Mouse (Mus musculus): ENCODE measurements around the gene Traf2.
"Not testable (repeated sequence)": the region's sequence is repeated elsewhere in the genome, so short reads cannot be mapped to it uniquely, and the experiment has no call there.

Gene Traf2

DNA sequence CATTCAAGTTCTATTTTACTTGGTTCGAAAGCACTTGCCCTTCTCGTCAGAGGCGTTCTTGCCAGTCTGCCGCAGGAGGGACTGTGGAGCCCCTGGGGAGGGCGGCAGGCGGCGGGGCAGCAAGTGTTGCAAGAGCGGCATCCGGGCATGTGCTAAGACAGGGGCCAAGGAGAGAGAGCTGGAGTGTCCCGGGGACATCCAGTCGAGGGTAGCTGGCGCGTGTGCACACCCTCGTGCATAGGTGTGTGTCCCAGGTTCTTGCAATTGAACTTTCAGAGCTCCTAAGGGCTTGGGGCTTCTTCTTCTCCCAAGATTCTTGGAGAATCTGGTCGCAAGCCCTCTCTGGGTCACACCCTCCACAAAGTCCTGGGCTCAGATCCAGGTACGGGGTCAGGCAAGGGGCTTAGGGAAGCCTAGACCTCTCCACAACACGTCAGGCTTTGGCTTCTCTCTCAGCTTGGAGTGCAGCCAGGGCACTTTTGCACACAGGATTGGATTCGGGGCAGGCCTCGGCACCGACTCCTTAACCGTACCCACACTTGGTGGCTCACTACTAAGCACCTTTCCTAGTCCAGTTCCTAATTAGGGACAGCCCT, 28.8 kb upstream of the Traf2 start:
- peak; percentile 78 for DNase-seq

DNA sequence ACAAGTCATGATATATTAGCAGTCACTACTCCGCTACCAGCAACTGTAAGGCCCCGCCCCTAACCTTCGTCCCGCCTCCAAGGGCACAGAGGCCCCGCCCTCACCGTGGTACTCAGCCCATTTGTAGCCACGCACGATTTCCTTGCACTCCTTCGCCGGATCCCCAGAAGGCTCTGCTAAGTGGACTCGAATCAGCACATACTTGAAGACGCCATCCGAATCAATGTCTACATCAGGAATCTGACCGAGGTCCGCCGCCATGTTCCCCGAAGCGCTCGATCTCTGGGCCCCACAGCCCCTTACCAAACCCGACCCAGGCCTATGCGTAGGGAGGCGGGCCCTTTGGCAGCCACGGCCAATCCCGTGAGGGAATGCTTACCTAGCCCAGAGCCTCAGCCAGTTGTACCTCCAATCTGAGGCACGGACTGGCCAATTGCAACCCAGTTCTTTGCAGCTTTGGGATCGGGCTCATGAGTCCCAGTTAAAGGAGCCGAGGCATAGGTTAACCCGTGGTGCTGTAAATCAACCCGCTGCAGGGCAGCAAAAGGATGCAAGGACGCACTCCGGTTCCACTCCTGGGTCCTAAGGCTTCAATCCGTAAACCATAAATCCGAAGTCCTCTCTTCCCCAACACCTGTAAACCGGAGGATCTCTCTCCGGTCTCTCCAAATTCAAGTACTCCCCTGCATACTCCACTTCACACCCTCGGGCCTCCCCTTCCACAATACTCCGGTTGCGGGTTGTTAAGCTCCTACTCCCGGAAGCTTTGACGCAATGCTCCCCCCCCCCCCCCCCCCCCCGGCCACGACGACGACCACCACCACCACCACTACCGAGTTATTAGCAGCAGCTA, 28.1 kb upstream of the Traf2 start, which contains the start of the genes Mamdc4 and Phpt1:
Gene Mamdc4, minus strand, starts transcription at position 267 of the 853 bp plus-strand sequence.
Gene Phpt1, minus strand, starts transcription at position 646 of the 853 bp plus-strand sequence.
- DNase-seq: peak; percentile 96

DNA sequence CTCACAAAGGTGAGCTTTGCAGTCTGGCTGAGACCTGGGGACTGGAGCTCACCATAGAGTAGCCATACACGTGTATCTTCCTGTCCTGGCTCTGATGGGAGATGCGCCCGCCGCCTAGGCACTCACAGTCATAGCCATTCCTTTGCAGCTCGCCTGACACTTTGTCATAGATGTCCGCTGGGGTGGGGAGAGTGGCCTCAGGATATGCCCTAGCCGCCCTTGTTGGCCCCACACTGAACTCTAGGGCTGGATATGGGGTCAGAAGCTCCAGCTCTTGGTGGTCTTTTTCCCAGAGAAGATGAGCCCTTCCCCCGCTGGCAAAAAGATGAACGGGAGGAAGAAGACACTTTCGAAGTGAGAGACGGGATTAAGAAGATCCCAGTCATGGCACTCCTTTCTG, 27.4 kb upstream of the Traf2 start:
- no peak for DNase-seq

DNA sequence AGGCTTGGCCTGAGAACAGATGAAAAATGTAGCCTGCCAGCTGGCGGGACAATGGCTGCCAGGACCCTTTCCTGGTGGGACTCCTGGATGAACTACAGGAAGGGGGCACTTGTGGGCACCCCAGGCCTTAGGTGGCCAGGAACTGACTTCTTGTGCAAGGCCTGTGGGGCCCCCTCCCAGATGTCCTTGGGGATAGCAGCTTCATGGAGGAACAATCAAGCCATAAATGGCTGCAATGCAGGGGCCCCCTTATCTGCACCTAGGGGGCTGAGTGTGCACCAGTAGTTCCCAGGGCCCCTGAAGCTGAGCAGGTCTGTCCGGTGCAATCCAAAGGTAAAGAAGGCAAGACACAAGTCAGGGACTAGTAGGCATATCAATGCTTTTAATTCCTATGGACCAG, 26.3 kb upstream of the Traf2 start:
- DNase-seq: no peak

DNA sequence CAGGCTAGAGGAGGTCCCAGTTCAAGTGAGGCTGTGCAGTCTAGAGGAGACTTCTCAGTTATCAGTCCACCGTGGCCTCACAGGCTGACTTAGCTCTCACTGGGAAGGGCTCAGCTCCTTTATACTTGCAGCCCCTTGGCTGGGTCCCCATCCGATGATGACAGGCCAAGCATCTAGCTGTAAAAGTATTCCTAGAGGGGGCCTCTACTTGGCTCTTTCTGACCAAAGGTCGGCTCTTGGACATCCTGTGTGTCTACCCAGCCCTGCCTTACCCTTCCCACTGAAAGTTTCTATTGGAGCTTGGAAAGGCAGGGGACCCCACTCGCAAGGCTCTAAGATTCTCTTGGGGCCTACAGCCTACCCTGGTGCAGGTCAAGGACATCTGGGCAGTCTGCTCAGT, 24.5 kb upstream of the Traf2 start:
- DNase-seq: no peak

DNA sequence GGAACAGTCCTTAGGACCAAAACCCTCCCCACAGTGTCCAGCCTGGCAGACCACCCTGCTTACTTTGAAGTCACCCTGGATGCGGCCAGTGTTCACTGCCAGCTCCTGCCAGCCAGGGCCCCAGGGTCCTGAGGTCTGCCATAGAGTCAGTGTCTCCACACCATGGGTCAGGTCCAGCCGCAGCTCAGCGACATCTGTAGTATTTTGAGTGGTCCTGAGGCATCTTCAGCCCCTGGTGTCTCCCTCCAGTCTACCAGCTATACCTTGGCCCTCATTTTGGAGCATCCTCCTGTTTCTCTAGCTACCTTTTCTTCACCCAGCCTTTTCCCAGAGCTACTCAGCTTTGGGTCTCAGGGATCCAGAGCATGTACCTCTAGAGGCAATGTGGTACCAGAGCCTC, 22.6 kb upstream of the Traf2 start:
- DNase-seq: no peak

DNA sequence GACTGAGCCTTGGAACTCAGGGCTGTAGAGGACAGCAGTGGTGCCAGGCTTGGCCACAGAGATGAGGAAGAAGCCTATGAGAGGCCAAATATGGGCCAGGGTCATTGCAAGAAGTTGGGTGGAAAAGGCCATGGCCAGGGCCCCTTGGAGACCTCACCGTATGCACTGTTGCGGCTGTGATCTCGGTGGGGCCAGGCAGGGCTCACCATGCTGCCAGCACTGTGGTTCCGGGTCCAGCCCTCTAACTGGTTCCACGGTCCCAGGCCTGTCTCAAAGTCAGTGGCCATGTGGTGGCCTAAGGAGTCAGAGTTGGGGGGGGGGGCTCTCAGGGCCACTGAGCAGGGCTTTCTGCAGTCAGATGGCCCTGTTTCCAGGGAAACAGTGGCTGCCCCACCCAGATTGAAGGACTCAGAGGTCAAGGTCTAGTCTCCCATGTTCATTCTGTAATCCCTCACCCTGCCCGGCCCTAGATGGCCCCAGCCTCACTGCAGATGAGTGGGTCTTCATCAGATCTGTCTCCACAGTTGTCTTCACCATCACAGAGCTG, 21.8 kb upstream of the Traf2 start:
- DNase-seq: no peak

DNA sequence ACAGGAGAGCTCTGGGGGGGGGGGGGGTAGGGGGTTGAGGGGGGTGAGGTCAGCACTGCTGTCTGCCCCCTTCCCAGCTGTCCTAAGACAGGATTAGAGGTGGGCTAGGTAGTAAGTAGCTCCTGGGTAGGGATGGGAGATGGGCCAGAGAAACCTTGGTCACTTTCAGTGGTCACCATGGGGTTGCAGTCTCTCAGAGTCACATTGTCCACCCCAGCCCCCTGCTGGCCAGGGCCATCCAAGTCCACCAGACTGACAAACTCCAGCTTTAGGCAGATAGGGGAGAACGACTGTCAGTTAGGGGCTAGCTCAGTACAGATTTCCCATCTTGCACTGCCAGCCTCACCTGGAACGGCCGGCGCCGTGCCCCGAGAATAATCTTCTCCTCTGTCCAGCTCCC, 19.8 kb upstream of the Traf2 start:
- no peak for DNase-seq

DNA sequence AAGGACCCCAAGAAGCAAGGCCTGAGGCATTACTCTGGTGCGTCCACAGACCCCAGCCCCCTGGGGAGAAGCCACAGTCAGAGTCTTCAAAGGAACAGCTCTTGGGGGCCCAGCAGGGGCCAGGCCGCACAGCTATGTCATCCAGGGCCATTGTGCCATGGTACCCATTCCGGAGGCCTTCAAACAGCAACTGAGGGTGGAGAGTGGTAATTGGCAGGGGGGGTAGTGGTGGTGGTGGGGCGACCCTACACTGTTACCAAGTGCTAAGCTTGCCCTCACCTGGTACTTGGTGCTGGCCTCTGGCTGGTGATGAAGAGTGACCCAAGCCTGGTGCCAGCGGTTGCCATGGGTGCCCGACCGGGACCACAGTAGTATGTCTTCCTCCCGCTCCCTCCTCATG, 19.0 kb upstream of the Traf2 start:
- no peak for DNase-seq

DNA sequence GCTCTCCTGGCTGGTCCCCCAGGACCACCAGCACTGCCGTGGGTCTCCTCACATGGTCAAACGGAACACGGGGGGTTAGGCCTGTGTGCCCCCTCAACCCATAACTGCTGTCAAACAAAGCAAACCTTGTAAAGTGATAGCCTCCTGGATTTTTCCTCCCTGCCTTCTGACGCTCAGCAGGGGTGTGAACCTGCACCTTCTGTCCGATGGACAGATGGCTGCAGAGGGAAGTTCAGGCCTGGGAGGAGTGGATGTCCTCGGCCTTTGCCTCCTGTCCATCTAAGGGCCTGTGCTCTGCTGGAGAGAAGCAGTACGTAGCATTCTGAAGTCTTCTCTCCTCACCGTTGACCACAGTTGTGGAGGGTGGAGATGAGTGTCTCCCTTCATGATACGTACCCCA, 15.2 kb upstream of the Traf2 start:
- DNase-seq: no peak

DNA sequence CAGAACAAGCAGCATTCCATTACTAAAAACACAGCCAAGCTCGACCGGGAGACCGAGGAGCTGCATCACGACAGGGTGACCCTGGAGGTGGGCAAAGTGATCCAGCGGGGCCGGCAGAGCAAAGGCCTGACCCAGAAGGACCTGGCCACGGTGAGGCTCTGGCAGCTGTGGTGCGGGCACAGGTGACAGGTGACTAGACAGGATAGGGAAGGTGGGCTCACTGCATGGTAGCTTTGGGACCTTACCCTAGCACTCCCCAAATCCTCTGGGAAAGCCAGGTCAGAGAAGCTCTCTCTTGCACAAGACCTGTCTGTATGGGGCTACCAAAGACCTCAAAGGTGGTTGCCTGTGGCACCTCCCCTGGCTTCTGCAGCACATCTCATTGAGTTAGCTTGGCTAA, 13.8 kb upstream of the Traf2 start:
- no peak for DNase-seq

DNA sequence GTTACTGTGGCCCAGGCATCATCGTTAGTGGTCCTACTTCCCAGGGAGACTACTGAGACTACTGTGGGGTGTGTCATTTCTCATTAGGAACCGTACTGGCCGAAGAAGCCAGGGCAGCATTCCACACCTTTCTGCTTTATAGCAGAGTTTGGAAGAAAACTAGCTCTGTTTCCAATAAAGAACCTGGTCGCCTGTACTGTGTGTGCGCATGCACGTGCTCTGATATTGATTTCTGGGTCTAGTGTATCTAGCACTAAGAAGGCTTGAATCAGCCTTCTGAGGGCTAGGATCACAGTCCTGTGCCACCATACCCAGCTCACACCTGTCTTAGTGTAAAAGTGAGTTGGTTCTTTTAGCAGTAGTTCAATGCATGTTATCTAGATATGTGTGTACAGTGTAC, 12.0 kb upstream of the Traf2 start:
- DNase-seq: no peak

DNA sequence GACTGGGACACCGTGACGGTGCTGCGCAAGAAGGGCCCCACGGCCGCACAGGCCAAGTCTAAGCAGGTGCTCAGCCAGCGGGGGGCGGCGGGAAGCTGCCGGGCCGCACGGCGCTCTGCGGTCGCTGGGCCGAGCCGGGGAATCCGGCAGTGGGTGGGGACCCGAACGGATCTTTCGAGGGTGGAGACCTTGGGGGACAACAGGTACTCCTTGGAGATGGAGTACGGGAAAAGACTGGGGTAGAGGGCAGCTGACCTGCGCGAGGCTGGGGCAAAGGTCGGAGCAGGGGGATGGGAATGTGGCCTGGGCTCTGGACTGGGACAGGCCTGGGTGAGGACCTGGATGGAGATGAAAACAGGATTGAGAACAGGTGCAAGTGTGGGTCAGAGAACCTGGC, 11.2 kb upstream of the Traf2 start:
- no peak for DNase-seq

DNA sequence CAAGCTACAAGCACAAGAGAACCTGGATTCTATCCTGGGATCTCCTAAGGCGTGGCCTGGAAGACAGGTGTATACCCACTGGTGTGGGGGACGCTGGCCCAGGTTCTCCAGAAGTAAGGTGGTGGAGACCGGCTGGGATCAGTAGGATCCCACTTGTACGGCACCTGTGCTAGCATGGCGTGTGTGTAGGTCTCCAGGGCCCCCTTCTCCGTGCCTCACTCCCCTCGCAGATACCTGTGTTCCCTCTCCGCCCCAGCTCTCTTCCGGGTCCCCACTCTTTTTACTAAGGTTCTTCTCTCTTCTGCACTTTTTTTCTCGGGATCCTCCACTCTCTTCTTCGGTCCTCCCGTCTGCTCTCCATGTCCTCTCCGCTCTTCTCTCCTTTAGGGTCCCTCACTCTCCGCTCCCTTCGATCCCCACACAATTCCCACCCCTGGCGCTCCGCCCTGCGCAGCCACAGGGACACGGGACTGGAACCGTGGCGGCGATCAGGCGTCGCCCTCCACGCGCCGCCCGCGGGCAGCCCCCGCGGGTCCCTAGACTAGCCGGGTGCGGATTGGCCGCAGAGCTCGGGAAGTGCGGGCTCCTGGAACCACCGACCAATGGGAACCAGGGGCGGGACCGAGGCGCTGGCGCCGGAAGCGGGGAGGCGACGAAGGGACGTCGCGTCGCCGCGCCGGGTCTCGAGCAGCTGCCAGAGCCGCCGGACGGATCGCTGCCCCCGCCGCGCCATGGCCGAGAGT, 10.7 kb upstream of the Traf2 start, which contains the start of gene Edf1:
Gene Edf1, plus strand, starts transcription at position 627 of the 743 bp plus-strand sequence.
- DNase-seq: peak; percentile 95

DNA sequence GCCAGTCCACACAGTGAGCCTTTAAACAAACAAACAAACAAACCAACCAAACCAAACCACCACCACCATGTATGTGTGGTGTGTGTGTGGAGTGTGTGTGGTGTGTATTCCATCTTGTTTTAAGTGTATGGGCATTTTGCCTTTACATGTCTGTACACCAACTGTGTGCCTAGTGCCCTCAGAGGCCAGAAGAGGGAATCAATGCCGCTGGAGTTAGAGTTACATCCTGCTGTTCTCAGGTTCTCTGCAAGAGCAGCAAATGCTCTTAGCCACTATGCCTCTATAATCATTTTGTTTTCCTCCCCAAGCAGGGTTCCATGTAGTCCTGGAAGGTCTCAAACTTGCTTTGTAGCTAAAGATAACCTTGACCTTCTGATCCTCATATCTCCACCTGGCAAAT, 9.6 kb upstream of the Traf2 start:
- DNase-seq: no peak

DNA sequence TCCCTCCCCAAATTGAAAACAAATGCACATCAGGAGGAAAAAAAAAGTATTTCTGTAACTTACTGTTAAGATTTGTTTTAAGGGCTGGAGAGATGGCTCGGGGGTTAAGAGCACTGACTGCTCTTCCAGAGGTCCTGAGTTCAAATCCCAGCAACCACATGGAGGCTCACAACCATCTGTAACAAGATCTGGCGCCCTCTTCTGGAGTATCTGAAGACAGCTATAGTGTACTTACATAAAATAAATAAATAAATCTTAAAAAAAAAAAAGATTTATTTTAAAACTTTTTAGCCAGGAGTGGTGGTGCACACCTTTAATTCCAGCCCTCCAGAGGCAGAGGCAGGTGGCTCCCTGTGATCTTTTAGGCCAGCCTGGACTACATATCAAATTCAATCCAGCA, 8.7 kb upstream of the Traf2 start:
- not testable (repeated sequence) for DNase-seq

DNA sequence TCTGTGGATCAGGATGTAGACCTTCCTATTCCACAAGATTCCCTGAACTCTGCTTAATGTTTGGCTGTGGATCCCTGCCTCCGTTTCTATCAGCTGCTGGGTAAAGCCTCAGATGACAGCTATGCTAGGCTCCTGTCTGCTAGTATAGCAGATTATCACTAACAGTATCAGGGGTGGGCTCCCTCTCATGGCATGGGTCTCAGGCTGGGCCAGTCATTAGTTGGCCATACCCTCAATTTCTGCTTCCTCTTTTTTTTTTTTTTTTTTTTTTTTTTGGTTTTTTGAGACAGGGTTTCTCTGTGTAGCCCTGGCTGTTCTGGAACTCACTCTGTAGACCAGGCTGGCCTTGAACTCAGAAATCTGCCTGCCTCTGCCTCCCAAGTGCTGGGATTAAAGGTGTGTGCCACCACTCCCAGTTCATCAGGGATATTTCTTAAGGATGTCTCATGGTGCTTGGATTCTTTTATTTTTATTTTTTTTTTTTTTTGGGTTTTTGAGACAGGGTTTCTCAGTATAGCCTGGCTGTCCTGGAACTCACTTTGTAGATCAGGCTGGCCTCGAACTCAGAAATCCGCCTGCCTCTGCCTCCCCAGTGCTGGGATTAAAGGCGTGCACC, 6.5 kb upstream of the Traf2 start:
- not testable (repeated sequence) for DNase-seq

DNA sequence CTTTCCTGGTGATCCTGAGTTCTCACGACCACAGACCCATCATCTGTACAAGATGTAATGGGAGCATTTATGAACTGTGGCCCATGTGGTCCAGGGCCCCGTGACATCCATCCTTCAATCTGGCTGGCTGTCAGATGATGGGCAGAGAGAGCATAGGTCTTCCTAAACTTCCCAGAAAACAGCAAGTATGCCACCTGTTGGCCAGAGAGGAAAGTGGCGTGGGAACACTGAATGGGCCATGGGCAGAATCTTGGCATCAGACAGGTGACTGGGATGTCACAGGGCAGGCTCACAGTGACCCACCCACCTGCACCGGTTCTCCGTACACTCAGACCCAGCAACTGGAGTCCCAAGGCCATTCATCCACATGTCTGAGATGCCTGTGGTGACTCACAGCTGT, 4.4 kb upstream of the Traf2 start:
- DNase-seq: peak; percentile 70

DNA sequence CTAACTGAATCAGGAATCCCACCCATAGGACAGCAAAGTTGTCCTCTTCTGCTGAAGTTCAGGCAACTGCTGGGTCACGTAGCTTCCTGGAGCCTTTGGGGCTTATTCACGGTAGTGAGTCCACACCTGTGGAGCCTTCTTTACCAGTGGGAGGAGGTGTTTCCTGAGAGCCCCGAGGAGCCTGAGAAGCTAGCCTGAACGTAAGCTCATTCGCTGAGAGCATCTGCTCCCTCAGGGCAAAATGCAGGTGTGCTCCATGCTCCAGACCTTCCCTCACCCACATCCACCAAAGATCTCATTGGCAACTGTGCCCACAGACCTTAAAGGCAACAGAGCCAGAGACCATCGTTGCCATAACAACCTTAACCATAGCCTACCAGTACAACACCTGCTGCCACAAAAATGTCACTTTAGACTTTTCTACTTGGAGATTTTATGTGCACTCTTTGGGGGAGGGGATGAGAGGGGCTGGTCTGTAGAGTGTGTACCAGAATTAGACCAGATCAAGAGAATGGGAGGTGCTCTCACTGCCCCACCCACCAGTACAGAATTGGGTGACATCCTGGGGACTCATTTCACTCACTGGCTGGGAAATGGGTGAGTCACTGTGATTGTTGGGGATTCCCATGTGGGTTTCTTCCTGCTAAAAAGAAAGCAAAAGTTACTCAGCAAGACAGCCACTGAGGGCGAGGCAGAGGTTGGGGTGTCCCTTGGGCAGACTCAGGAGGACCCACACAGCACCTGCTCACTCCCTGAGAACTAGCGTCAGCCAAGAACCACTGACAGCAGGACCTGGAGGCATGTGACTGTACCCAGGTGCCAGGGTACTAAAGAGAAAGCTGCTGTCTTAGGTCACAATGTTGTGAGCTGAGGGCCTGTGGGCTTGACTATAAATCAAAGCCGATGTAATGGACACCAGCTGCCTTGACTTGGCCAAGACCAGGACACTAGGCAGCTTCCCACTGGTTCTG, 2.6 kb upstream of the Traf2 start:
- DNase-seq: peak; percentile 83

DNA sequence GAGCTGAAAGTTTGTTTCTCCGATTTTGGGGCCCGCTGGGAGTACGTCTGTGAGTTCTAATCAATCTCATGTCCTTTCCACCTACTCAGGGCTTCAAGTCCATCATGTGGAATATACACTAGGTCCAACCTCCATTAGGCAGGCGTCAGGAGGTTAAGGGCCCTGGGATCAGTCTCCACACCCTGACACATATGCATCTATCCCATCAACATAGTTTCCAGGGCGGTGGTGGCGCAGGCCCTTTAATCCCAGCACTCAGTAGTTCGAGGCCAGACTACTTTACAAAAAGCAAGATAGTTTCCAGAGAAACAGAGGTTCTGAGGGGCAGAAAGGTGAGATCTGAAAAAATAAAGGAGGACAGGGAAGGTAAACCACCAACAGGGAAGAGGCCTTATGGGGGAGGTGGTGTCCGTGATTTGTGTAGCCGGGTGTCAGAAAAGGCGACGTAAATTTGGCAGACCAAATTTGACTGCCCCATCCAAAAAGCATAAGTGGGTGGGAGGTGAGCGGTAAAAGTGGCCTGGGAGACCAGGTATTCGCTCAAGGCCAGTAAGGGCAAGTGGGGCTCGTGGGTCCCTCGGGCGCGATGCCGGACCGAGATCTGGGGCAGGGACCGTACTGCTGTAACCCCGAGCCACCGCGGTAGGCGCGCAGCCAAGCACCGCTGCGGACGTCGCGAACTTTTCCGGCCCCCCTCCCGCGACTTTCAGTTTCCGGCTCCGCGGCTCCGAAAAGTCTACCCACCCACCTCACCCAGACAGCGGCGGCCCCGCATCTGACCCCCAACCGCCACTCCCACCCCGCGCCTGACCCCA, 537 bp downstream of the Traf2 start:
- DNase-seq: peak; percentile 29

Measured in thymus, postnatal 14 days (tissue).